Mouse (Mus musculus) liver, postnatal 0 days (tissue): Measurements from ENCODE around the gene Gusb. TPM values are rescaled to one million over a fixed set of nuclear protein-coding genes. Genes with fewer than 3 reads are reported as not detected.

Experiments used
- ATAC-seq: fragments of 200-750 bp; cut with Nextera tagmentation; 2 replicates; pipeline ENCODE4 v1.8.0; 2017; ENCODE audit warnings: mild to moderate bottlenecking, moderate library complexity
- DNase-seq: peaks from one replicate; pipeline ENCODE4 v3.0.0-alpha.2; 2016
- H3K27ac ChIP-seq: fragments of 300-500 bp; sonication (generic); 2 replicates; pipeline ENCODE4 v1.5.1; 2014; ENCODE audit warnings: antibody characterized with exemption, moderate library complexity, mild to moderate bottlenecking, low read depth
- H3K27me3 ChIP-seq: fragments of 300-500 bp; sonication (generic); 2 replicates; pipeline ENCODE4 v1.6.1; 2014; ENCODE audit warnings: low read length, control low read depth, mixed read lengths; ENCODE audit not compliant: insufficient read depth
- H3K36me3 ChIP-seq: fragments of 300-500 bp; sonication (generic); replicated peaks from 2 replicates; pipeline ENCODE4 v1.6.1; 2014; ENCODE audit warnings: mild to moderate bottlenecking, control low read depth, low read length, moderate library complexity, mixed read lengths; ENCODE audit not compliant: insufficient read depth
- H3K4me1 ChIP-seq: fragments of 300-500 bp; sonication (generic); 2 replicates; pipeline ENCODE4 v1.6.1; 2014; ENCODE audit warnings: antibody characterized with exemption, mild to moderate bottlenecking, control low read depth; ENCODE audit not compliant: insufficient read depth
- H3K4me2 ChIP-seq: fragments of 300-500 bp; sonication (generic); 2 replicates; pipeline ENCODE4 v1.6.1; 2014; ENCODE audit warnings: low read depth, mild to moderate bottlenecking, low read length, moderate library complexity, mixed read lengths
- H3K4me3 ChIP-seq: fragments of 300-500 bp; sonication (generic); 2 replicates; pipeline ENCODE4 v1.5.1; 2014; ENCODE audit warnings: low read depth, low read length
- H3K9ac ChIP-seq: fragments of 300-500 bp; sonication (generic); replicated peaks from 2 replicates; pipeline ENCODE4 v1.6.1; 2014; ENCODE audit warnings: mild to moderate bottlenecking, moderate library complexity
- H3K9me3 ChIP-seq: fragments of 300-500 bp; sonication (generic); 2 replicates; pipeline ENCODE4 v1.6.1; 2016; ENCODE audit warnings: mild to moderate bottlenecking, control low read depth, low read length, mixed read lengths
- CTCF ChIP-seq: sonication (generic); IDR thresholded peaks from 2 replicates; pipeline ENCODE4 v1.5.1; 2016; ENCODE audit warnings: antibody characterized with exemption, low read depth
- EP300 ChIP-seq: IDR thresholded peaks from 2 replicates; pipeline ENCODE4 v1.6.1; 2016; ENCODE audit warnings: antibody characterized with exemption, low read depth, mild to moderate bottlenecking
- WGBS: fragments of 180-500 bp; shearing (Covaris S2); extraction: QIAGEN DNeasy Blood & Tissue Kit; methylation state at CpG from one replicate; pipeline ENCODE4 v1.1.7; 2014; ENCODE audit not compliant: insufficient replicate concordance; 5-methylcytosine and 5-hydroxymethylcytosine counted together
- polyA plus RNA-seq: library from polyadenylated mRNA; unstranded; fragments of >200 nt; fragmentation: Nextera tagmentation; extraction: Ambion mirVana; gene quantifications from 2 replicates; pipeline ENCODE4 v1.2.1, GENCODE M21; 2015

Gusb gene
- polyA plus RNA-seq, 1 experiment from 2014 or later: 29.3 TPM

GRCm38 (mm10) chr5:130047013-130047412 lies 44.2 kb upstream of the Gusb start:
- no peak overlapping the region for H3K4me2 ChIP-seq
- no peaks in the 10 kb centered on the region for H3K27me3 ChIP-seq
- no peaks in the 10 kb centered on the region for H3K9me3 ChIP-seq
- H3K4me3 ChIP-seq: no peak overlapping the region
- H3K36me3 ChIP-seq: peaks cover 63% of the 10 kb centered on the region
- ATAC-seq: no peak
- peaks cover 6% of the 10 kb centered on the region; the same call in 1 of the 2 replicates for H3K4me1 ChIP-seq
- 76% methylated on average over 6 of the region's 6 CpGs for WGBS
- TF ChIP-seq EP300: no peak
- TF ChIP-seq CTCF: peak; percentile 56
- no peak for DNase-seq
- no peak overlapping the region for H3K9ac ChIP-seq
- no peak overlapping the region for H3K27ac ChIP-seq

DNA sequence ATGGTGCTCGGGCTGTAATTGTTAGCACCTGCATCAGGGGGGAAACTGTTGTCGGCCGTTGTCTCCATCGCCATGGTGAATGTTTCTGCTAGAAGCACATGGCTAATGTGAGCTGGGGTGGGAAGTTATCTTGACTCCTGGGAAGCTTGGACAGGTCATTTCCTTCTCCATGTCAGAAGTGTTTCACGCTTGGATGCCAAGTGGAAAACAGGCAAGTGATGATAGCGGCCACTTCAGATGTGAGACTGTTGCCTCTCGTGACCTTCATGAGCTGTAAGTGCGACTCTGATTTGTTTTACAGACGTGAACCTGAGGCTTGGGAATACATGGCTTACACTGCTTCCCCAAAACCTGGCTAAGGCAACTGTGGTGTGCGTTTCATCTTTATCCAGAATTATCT lies 43.7 kb upstream of the Gusb start:
- no peak for ATAC-seq
- Histone ChIP-seq H3K27me3 (no peaks in the 10 kb centered on the region), H3K4me3 (no peak overlapping the region), H3K27ac (no peak overlapping the region), H3K4me2 (no peak overlapping the region), H3K36me3 (peaks cover 61% of the 10 kb centered on the region), H3K9ac (no peak overlapping the region), H3K4me1 (peaks cover 6% of the 10 kb centered on the region; the same call in 1 of the 2 replicates), H3K9me3 (no peaks in the 10 kb centered on the region)
- TF ChIP-seq EP300: no peak
- no peak for TF ChIP-seq CTCF
- WGBS: 86% methylated on average over 10 of the region's 10 CpGs
- DNase-seq: no peak

- ATAC-seq: no peak
- Histone ChIP-seq H3K4me3 (no peak overlapping the region), H3K36me3 (peaks cover 60% of the 10 kb centered on the region), H3K4me1 (peaks cover 6% of the 10 kb centered on the region; the same call in 1 of the 2 replicates), H3K4me2 (no peak overlapping the region), H3K27ac (no peak overlapping the region), H3K9me3 (no peaks in the 10 kb centered on the region), H3K9ac (no peak overlapping the region), H3K27me3 (no peaks in the 10 kb centered on the region)
- no peak for DNase-seq
- 86% methylated on average over 7 of the region's 7 CpGs for WGBS
- TF ChIP-seq EP300: no peak
- no peak for TF ChIP-seq CTCF
These were observed 43.3 kb upstream of the Gusb start for GRCm38 (mm10) chr5:130046100-130046499.

- TF ChIP-seq EP300 (no peak), CTCF (peak; percentile 76)
- peaks cover 64% of the 10 kb centered on the region for H3K36me3 ChIP-seq
- peak overlapping the region; percentile 74 for H3K27ac ChIP-seq
- DNase-seq: peak; percentile 35
- ATAC-seq: peak; percentile 88
- H3K27me3 ChIP-seq: no peaks in the 10 kb centered on the region
- peaks cover 6% of the 10 kb centered on the region; the same call in 1 of the 2 replicates for H3K4me1 ChIP-seq
- no peaks in the 10 kb centered on the region for H3K9me3 ChIP-seq
- H3K4me2 ChIP-seq: peak overlapping the region; percentile 7; the same call in 1 of the 2 replicates
- no peak overlapping the region for H3K4me3 ChIP-seq
- 55% methylated on average over 7 of the region's 7 CpGs for WGBS
- H3K9ac ChIP-seq: no peak overlapping the region
These were observed 41.4 kb upstream of the Gusb start for GRCm38 (mm10) chr5:130044201-130044695.

DNA sequence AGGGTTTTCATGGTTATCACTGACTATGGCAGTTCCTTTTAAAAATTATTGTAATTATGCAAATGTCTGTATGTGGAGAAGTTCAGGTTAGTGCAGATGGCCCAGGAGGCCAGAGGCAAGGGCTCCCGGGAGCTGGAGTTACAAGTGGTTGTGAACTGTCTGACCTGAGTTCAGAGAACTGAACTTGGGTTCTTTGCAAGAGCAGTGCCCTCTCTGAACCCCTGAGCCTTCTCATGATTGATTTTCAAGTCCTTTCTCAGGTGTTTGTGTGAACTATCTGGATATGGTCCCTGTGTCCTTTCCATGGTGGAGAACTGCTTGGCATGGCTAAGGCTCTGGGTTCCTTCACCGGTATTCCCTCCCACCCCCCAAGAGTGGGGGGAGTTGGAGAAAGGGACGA lies 40.9 kb upstream of the Gusb start:
- Histone ChIP-seq H3K4me1 (peaks cover 6% of the 10 kb centered on the region; the same call in 1 of the 2 replicates), H3K36me3 (peaks cover 60% of the 10 kb centered on the region), H3K9ac (no peak overlapping the region), H3K4me2 (peak overlapping the region; percentile 7; the same call in 1 of the 2 replicates), H3K9me3 (no peaks in the 10 kb centered on the region), H3K27ac (peak overlapping the region; percentile 74), H3K4me3 (no peak overlapping the region), H3K27me3 (no peaks in the 10 kb centered on the region)
- no peak for TF ChIP-seq CTCF
- no peak for TF ChIP-seq EP300
- 65% methylated on average over 3 of the region's 3 CpGs for WGBS
- DNase-seq (no peak), ATAC-seq (peak; percentile 61)

- 76% methylated on average over 4 of the region's 4 CpGs for WGBS
- no peak for TF ChIP-seq EP300
- no peak for TF ChIP-seq CTCF
- no peak overlapping the region for H3K27ac ChIP-seq
These were observed 38.4 kb upstream of the Gusb start for GRCm38 (mm10) chr5:130041262-130041661.

More at GRCm38 (mm10) chr5:130041262-130041661, 38.4 kb upstream of the Gusb start:
- DNase-seq (no peak), ATAC-seq (no peak)
- Histone ChIP-seq H3K4me2 (no peak overlapping the region), H3K9ac (no peak overlapping the region), H3K27me3 (no peaks in the 10 kb centered on the region), H3K4me1 (peaks cover 6% of the 10 kb centered on the region; the same call in 1 of the 2 replicates), H3K4me3 (no peak overlapping the region), H3K36me3 (peaks cover 56% of the 10 kb centered on the region), H3K9me3 (no peaks in the 10 kb centered on the region)
